Mouse (Mus musculus) effector memory CD4-positive, alpha-beta T cell, adult 7 months (primary cell): ENCODE data around the gene Rnps1. TPM values are rescaled to one million over a fixed set of nuclear protein-coding genes. Genes with fewer than 3 reads are reported as not detected.

Experiments used
- polyA plus RNA-seq: library from polyadenylated mRNA; unstranded; fragments of 100-300 nt; shearing (Covaris generic); gene quantifications from one replicate; pipeline ENCODE4 v1.2.1, GENCODE M21; 2017

The Rnps1 gene
- polyA plus RNA-seq: 197 TPM

DNA sequence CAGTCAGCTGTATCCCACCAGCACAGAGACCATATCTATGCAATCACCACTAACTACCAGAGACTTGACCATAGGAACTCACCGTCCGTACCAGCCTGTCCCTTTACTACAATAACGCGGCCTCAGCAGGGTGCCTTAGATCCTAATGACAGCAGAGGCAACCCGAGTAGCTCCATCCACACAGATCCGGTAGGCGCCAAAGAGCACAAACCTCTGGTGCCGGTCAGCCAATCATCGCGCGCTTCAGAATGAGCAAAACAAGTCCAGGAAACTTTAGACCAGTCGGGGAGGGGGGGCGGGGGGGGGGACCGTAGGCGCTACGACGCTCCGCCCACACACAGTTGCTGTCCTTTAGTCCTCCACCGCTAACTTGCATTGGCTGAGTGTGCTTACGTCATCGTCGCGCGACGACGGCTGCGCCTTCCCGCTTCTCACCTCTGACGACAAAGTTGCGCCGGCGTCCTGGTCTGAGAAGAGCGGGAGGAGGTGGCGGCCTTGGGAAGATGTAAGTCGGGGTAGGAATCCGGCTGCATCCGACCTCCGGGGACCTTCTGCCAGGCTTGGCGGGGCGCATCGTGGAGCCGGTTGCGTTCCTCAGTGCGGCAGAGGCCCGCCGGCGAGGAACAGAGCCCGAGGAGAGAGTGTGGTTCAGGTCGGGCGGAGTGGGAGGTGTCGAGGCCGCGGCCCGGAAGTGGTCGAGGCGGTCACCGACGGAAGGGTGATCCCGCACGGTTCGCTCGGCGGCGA lies at the start of gene Rnps1:
TSS of gene Rnps1 (plus strand) at position 336 of the 747 bp plus-strand sequence.

DNA sequence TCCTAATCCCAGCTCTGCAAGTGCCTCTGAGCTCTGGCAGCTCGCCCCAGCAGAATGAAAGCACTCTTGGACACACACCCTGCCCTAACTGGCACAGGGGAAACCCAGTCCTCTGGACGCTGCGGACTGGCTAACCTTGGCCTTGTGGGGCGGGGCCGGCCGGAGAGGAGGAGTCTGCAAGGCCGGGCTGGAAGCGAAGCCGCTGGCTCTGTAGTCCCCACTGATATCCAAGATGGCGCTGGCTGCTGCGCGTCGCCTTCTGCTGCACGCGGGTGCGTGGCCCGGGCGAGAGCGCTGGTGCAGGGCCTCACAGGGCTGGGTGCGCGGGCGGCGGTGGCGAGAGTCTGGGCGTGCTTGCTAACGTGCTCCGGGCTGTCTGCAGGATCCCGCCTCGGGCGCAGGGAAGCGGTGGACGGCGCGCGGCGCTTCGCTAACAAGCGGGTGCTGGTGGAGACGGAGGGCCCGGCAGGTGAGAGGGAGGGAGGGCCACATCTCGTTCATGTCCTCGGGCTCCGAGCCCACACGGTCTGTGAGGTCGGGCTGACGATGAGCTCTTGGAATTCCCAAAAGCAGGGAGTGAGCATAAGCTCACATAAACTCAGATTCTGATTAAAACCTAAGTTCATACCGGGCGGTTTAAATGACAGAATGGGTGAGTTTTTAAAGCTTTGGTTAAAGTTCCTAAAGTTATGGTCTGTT lies 12.3 kb downstream of the Rnps1 start, which contains the start of gene Eci1:
TSS of gene Eci1 (plus strand) at position 171 of the 699 bp plus-strand sequence.

GRCm38 (mm10) chr17:24442632-24443155 lies 28.3 kb downstream of the Rnps1 start, which contains the start of gene Dnase1l2:
Gene Dnase1l2 (minus strand): TSS chr17:24443105.

DNA sequence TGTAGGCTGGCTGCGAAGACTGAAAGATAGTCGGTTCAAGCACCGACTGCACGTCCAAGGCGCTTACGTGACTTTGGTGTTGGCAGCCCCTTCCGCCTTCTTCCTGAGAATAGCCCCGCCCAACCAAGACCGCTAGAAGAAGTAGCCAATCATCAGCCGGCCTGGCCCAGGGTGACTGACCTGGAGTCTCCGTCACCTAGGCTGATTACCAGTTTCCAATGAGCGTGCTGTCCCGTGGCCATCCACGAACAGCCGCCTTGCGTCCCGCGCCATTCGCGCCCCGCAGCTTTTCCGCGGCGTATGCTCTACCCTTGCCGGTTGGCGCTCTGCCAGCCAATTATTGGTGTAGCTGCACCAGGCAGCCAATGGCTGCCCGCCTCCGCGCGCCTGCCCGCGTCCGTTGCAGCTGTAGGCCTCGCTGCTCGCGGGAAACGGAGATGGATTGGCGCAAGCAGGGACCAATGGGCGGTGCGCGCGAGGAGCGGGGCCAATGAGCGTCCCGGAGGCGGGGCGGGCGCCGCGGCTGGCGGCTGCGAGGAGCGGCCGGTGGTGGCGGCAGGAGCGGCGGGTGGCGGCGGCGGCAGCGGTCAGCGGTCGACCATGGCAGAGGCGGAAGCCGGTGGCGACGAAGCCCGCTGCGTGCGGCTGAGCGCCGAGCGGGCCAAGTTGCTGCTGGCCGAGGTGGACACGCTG lies 55.7 kb downstream of the Rnps1 start, which contains the start of the genes E4f1 and Pgp:
TSS of gene E4f1 (minus strand) at position 404 of the 693 bp plus-strand sequence.
TSS of gene Pgp (plus strand) at position 483 of the 693 bp plus-strand sequence.

GRCm38 (mm10) chr17:24473612-24474275 lies 59.4 kb downstream of the Rnps1 start, which contains the start of gene Bricd5:
Gene Bricd5 (plus strand): TSS chr17:24473884.

Other genes with a start within 250 kb of the Rnps1 start
- 400 TPM for gene Atp6v0c, start 244.9 kb upstream of the Rnps1 start, polyA plus RNA-seq
- gene Tbc1d24, start 209.0 kb upstream of the Rnps1 start, polyA plus RNA-seq: 1.1 TPM
- gene Ntn3, start 205.0 kb upstream of the Rnps1 start, polyA plus RNA-seq: 0.61 TPM
- gene Tedc2, start 193.7 kb upstream of the Rnps1 start, polyA plus RNA-seq: 3.1 TPM
- 1.4 TPM for gene Ccnf, start 163.1 kb upstream of the Rnps1 start, polyA plus RNA-seq
- 0.46 TPM for gene Abca17, start 63.5 kb upstream of the Rnps1 start, polyA plus RNA-seq
- 18.0 TPM for gene Abca3, start 62.6 kb upstream of the Rnps1 start, polyA plus RNA-seq
- gene Eci1, start 12.1 kb downstream of the Rnps1 start, polyA plus RNA-seq: 57.8 TPM
- 2.1 TPM for gene Dnase1l2, start 28.5 kb downstream of the Rnps1 start, polyA plus RNA-seq
- gene E4f1, start 55.7 kb downstream of the Rnps1 start, polyA plus RNA-seq: 118 TPM
- gene Pgp, start 55.8 kb downstream of the Rnps1 start, polyA plus RNA-seq: 14.9 TPM
- gene Bricd5, start 59.3 kb downstream of the Rnps1 start, polyA plus RNA-seq: 0.74 TPM
- gene Mlst8, start 64.5 kb downstream of the Rnps1 start, polyA plus RNA-seq: 18.7 TPM
- gene Caskin1, start 74.0 kb downstream of the Rnps1 start, polyA plus RNA-seq: 0.39 TPM
- gene Traf7, start 113.4 kb downstream of the Rnps1 start, polyA plus RNA-seq: 57.3 TPM
- gene Rab26, start 119.6 kb downstream of the Rnps1 start, polyA plus RNA-seq: 2.1 TPM
- 41.2 TPM for gene Pkd1, start 135.3 kb downstream of the Rnps1 start, polyA plus RNA-seq
- gene Tsc2, start 218.1 kb downstream of the Rnps1 start, polyA plus RNA-seq: 34.6 TPM
- 3.4 TPM for gene Nthl1, start 218.1 kb downstream of the Rnps1 start, polyA plus RNA-seq
- gene Slc9a3r2, start 235.8 kb downstream of the Rnps1 start, polyA plus RNA-seq: not detected
- not detected for gene Npw, start 243.9 kb downstream of the Rnps1 start, polyA plus RNA-seq